Mouse (Mus musculus): Measurements from ENCODE around the gene Fitm1. TPM values are rescaled to one million over a fixed set of nuclear protein-coding genes. Genes with fewer than 3 reads are reported as not detected.
A peak's percentile ranks its signal among the peaks of the same experiment; 100 is the strongest.

Fitm1 gene
- polyA plus RNA-seq, 1 experiment from 2014 or later, result 1.3 TPM

DNA sequence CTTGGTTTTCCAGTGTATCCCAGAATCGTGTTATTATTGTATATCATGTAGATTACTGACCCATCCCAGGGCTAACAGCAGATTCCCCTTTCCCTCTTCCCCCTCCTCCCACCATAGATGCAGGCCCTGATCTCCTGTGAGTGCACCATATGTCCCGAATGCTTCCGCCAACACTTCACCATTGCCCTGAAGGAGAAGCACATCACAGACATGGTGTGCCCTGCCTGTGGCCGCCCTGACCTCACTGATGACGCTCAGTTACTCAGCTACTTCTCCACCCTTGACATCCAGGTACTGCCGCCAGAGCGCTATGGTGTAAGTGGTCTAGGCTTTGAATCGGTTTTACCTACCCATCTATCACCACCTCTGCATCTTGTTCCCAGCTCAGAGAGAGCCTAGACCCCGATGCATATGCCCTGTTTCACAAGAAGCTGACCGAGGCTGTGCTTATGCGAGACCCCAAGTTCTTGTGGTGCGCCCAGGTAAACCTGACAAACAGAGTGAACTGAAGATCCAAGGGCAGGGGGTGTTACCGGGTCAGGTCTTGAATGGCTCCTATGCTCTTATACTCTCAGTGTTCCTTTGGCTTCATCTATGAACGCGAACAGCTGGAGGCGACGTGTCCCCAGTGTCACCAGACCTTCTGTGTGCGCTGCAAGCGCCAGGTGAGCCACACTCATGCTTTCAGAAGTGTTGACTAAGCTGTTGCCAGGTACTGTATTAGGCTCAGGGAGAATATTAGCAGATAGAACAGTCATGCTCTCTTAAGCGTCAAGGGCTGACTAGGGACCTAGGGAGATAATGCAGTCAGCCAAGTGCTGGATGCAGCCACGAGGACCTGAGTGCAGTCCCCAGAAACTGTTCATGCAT lies 23.3 kb downstream of the Fitm1 start:
- no peak overlapping the region for H3K9ac ChIP-seq (replicated peaks; ENCODE audit: low read depth)
- DNase-seq (ENCODE audit: low spot score) (no peak), ATAC-seq (no peak)
- peaks cover 52% of the 10 kb centered on the region for H3K36me3 ChIP-seq (ENCODE audit: insufficient read depth, low read length)
- H3K4me2 ChIP-seq (replicated peaks; ENCODE audit: low read depth, low read length), result no peak overlapping the region
- TF ChIP-seq EP300 (IDR thresholded peaks at IDR 0.05), result no peak
- no peak for TF ChIP-seq CTCF (IDR thresholded peaks at IDR 0.05)
- H3K9me3 ChIP-seq (ENCODE audit: low read length), result no peaks in the 10 kb centered on the region
- no peak overlapping the region for H3K4me3 ChIP-seq (ENCODE audit: low read depth, low read length)
- no peaks in the 10 kb centered on the region; the same call in 1 of the 2 replicates for H3K4me1 ChIP-seq (ENCODE audit: insufficient read depth, low read depth, low read length)
- no peaks in the 10 kb centered on the region for H3K27me3 ChIP-seq (replicated peaks; ENCODE audit: insufficient read depth, low read length)
- no peak overlapping the region for H3K27ac ChIP-seq (ENCODE audit: low read length)
- WGBS, result 95% methylated on average over 21 of the region's 21 CpGs

DNA sequence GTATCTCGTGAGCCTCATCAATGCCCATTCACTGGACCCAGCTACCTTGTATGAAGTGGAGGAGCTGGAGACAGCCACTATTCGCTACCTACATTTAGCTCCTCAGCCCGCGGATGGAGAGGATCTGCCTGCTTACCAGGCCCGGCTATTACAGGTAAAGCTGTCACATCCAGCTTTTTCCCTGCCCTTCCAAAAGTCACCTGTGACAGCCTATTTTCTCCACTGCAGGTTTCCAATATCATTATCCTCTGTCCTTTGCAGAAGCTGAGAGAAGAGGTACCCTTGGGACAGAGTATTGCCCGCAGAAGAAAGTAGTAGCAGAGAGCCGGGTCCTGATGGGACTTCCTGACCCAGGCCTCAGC lies 27.8 kb downstream of the Fitm1 start, which contains the start of gene Irf9:
Gene Irf9, plus strand, starts transcription at position 301 of the 362 bp plus-strand sequence.
- no peak for TF ChIP-seq CTCF (IDR thresholded peaks at IDR 0.05)
- no peak for TF ChIP-seq EP300 (IDR thresholded peaks at IDR 0.05)
- WGBS, result 87% methylated on average over 7 of the region's 7 CpGs
- Histone ChIP-seq H3K4me2 (replicated peaks; ENCODE audit: low read depth, low read length) (peak within 1 kb of the TSS; percentile 67), H3K9me3 (ENCODE audit: low read length) (no peaks in the 10 kb centered on the region), H3K27me3 (replicated peaks; ENCODE audit: insufficient read depth, low read length) (no peaks in the 10 kb centered on the region), H3K36me3 (ENCODE audit: insufficient read depth, low read length) (peaks cover 46% of the 10 kb centered on the region), H3K9ac (replicated peaks; ENCODE audit: low read depth) (peak within 1 kb of the TSS; percentile 74), H3K27ac (ENCODE audit: low read length) (peak within 1 kb of the TSS; percentile 93), H3K4me3 (ENCODE audit: low read depth, low read length) (peak within 1 kb of the TSS; percentile 58), H3K4me1 (ENCODE audit: insufficient read depth, low read depth, low read length) (peaks cover 5% of the 10 kb centered on the region)
- ATAC-seq, result no peak
- no peak for DNase-seq (ENCODE audit: low spot score)

DNA sequence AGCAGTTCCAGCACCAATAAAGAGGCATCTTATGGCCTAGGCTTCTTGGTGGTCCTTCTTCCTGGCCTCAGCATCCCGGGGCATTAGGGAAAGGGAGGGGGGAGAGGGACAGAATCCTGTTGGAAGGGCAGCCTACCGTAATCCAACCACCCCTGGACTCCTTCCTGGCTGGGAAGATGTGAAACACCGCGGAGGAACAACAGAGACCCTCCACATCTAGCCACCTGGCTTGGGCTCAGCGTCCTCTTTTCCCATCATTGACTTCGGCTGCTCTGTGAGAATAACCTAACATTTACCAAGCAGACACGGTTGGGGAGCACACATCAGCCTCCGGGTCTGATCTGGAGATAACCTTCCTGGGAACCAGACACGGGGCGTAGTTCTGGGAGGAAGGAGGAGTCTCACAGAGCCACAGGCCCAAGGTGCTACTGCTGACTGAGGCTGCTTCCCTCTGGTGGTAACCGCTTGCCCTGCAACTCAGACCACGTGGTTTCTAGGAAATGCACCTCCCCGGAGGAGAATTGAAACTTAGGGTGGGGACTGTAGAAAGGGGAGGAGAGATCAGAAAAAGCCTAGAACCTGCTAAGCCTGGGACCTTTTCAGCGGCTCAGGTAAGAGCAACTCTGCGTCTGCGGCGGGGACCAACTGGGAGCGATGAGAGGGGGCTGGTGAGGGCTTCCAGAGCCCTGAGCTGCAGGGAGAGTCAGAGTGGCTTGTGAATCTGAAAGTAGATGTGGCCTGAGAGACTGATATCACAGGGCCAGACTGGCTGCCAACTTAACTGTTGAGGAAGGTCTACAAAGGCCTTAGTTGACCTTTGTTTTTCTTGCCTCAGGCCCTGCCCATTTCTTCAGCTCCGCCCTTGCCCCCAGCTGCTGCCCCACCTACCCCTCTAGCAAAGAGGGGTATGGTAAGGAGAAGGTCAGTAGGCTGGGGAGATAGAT lies 28.5 kb downstream of the Fitm1 start:
- TF ChIP-seq EP300 (IDR thresholded peaks at IDR 0.05), result peak; percentile 66; the same call in 1 of the 2 replicates
- TF ChIP-seq CTCF (IDR thresholded peaks at IDR 0.05), result peak; percentile 98
- Histone ChIP-seq H3K9me3 (ENCODE audit: low read length) (no peaks in the 10 kb centered on the region), H3K27ac (ENCODE audit: low read length) (peak overlapping the region; percentile 93), H3K9ac (replicated peaks; ENCODE audit: low read depth) (peak overlapping the region; percentile 74), H3K36me3 (ENCODE audit: insufficient read depth, low read length) (peaks cover 48% of the 10 kb centered on the region), H3K4me1 (ENCODE audit: insufficient read depth, low read depth, low read length) (peaks cover 5% of the 10 kb centered on the region), H3K4me3 (ENCODE audit: low read depth, low read length) (peak overlapping the region; percentile 58), H3K4me2 (replicated peaks; ENCODE audit: low read depth, low read length) (peak overlapping the region; percentile 67), H3K27me3 (replicated peaks; ENCODE audit: insufficient read depth, low read length) (no peaks in the 10 kb centered on the region)
- 7% methylated on average over 18 of the region's 19 CpGs for WGBS
- peak; percentile 96 for ATAC-seq
- peak; percentile 98 for DNase-seq (ENCODE audit: low spot score)

DNA sequence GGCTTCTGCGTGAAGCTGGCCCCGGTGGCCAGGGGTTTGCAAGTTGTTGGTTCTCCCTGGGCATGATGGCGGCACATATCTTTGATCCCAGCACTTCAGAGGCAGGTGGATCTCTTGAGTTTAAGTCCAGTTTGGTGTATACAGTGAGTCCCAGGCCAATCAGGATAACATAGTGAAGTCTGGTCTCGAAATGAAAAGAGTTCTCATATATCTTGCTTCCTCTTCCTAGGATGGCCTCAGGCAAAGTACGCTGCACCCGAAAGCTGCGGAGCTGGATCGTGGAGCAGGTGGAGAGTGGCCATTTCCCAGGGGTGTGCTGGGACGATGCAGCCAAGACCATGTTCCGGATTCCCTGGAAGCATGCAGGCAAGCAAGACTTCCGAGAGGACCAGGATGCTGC lies 29.4 kb downstream of the Fitm1 start:
- Histone ChIP-seq H3K27me3 (replicated peaks; ENCODE audit: insufficient read depth, low read length) (no peaks in the 10 kb centered on the region), H3K4me3 (ENCODE audit: low read depth, low read length) (peak overlapping the region; percentile 58), H3K27ac (ENCODE audit: low read length) (peak overlapping the region; percentile 93), H3K9me3 (ENCODE audit: low read length) (no peaks in the 10 kb centered on the region), H3K9ac (replicated peaks; ENCODE audit: low read depth) (peak overlapping the region; percentile 74), H3K4me1 (ENCODE audit: insufficient read depth, low read depth, low read length) (peaks cover 5% of the 10 kb centered on the region), H3K36me3 (ENCODE audit: insufficient read depth, low read length) (peaks cover 48% of the 10 kb centered on the region), H3K4me2 (replicated peaks; ENCODE audit: low read depth, low read length) (peak overlapping the region; percentile 67)
- ATAC-seq, result no peak
- WGBS, result 89% methylated on average over 11 of the region's 11 CpGs
- no peak for DNase-seq (ENCODE audit: low spot score)
- TF ChIP-seq CTCF (IDR thresholded peaks at IDR 0.05) (no peak), EP300 (IDR thresholded peaks at IDR 0.05) (no peak)

- DNase-seq (ENCODE audit: low spot score), result no peak
- Histone ChIP-seq H3K9ac (replicated peaks; ENCODE audit: low read depth) (no peak overlapping the region; the same call in 1 of the 2 replicates), H3K27me3 (replicated peaks; ENCODE audit: insufficient read depth, low read length) (no peaks in the 10 kb centered on the region), H3K4me3 (ENCODE audit: low read depth, low read length) (no peak overlapping the region), H3K9me3 (ENCODE audit: low read length) (no peaks in the 10 kb centered on the region), H3K4me1 (ENCODE audit: insufficient read depth, low read depth, low read length) (peaks cover 5% of the 10 kb centered on the region), H3K36me3 (ENCODE audit: insufficient read depth, low read length) (peaks cover 41% of the 10 kb centered on the region), H3K27ac (ENCODE audit: low read length) (no peak overlapping the region), H3K4me2 (replicated peaks; ENCODE audit: low read depth, low read length) (no peak overlapping the region)
- WGBS, result 92% methylated on average over 16 of the region's 16 CpGs
- no peak for TF ChIP-seq EP300 (IDR thresholded peaks at IDR 0.05)
- no peak for ATAC-seq
Observed at GRCm38 (mm10) chr14:55605743-55606459, 30.5 kb downstream of the Fitm1 start.
